Mouse (Mus musculus): Measurements from ENCODE around the gene Rab44. TPM values are rescaled to one million over a fixed set of nuclear protein-coding genes. Genes with fewer than 3 reads are reported as not detected.

The Rab44 gene
- polyA plus RNA-seq, 1 experiment, result 0.06 TPM

GRCm38 (mm10) chr17:29152547-29152946 is 38.6 kb downstream of the Rab44 start:
- TF ChIP-seq MYOG (IDR thresholded peaks at IDR 0.05; ENCODE audit: control insufficient read depth, extremely low read depth, insufficient read length), result no peak
- no peak for TF ChIP-seq MYOD1 (IDR thresholded peaks at IDR 0.05; ENCODE audit: control insufficient read depth, insufficient read length, low read depth)
- no peak for TF ChIP-seq FOSL1 (IDR thresholded peaks at IDR 0.05; ENCODE audit: insufficient read depth, low read length, poor library complexity, severe bottlenecking)
- TF ChIP-seq MAX (IDR thresholded peaks at IDR 0.05), result no peak
- Histone ChIP-seq H3K79me2 (ENCODE audit: control insufficient read depth, insufficient read depth) (no peaks in the 10 kb centered on the region), H3K4me3 (ENCODE audit: insufficient read depth, poor library complexity, severe bottlenecking) (no peak overlapping the region), H3K79me3 (ENCODE audit: low read depth) (no peaks in the 10 kb centered on the region), H3K36me3 (ENCODE audit: control insufficient read depth, insufficient read depth) (no peaks in the 10 kb centered on the region), H3ac (ENCODE audit: control insufficient read depth, insufficient read length, low read depth) (no peak overlapping the region), H3K27me3 (ENCODE audit: control insufficient read depth, insufficient read depth, insufficient read length) (no peaks in the 10 kb centered on the region)

- Histone ChIP-seq H3K79me3 (ENCODE audit: low read depth) (no peaks in the 10 kb centered on the region), H3ac (ENCODE audit: control insufficient read depth, insufficient read length, low read depth) (no peak overlapping the region), H3K79me2 (ENCODE audit: control insufficient read depth, insufficient read depth) (no peaks in the 10 kb centered on the region), H3K36me3 (ENCODE audit: control insufficient read depth, insufficient read depth) (no peaks in the 10 kb centered on the region), H3K27me3 (ENCODE audit: control insufficient read depth, insufficient read depth, insufficient read length) (no peaks in the 10 kb centered on the region), H3K4me3 (ENCODE audit: insufficient read depth, poor library complexity, severe bottlenecking) (no peak overlapping the region)
- no peak for TF ChIP-seq CTCF (IDR thresholded peaks at IDR 0.05; ENCODE audit: control insufficient read depth, insufficient read depth, insufficient read length)
- no peak for TF ChIP-seq USF1 (IDR thresholded peaks at IDR 0.05; ENCODE audit: low read depth)
- no peak for TF ChIP-seq MYOD1 (IDR thresholded peaks at IDR 0.05; ENCODE audit: control insufficient read depth, insufficient read length, low read depth)
These were observed 40.3 kb downstream of the Rab44 start for GRCm38 (mm10) chr17:29154247-29154646.

GRCm38 (mm10) chr17:29155355-29156135 is 41.6 kb downstream of the Rab44 start:
- no peak for TF ChIP-seq MYOD1 (IDR thresholded peaks at IDR 0.05; ENCODE audit: control insufficient read depth, insufficient read length, low read depth)
- no peak overlapping the region for H3K4me3 ChIP-seq (ENCODE audit: insufficient read depth, poor library complexity, severe bottlenecking)

GRCm38 (mm10) chr17:29156396-29156795 is 42.5 kb downstream of the Rab44 start:
- Histone ChIP-seq H3K79me2 (ENCODE audit: control insufficient read depth, insufficient read depth) (no peaks in the 10 kb centered on the region), H3K27me3 (ENCODE audit: control insufficient read depth, insufficient read depth, insufficient read length) (no peaks in the 10 kb centered on the region), H3K4me3 (ENCODE audit: insufficient read depth, poor library complexity, severe bottlenecking) (no peak overlapping the region), H3K79me3 (ENCODE audit: low read depth) (no peaks in the 10 kb centered on the region), H3ac (ENCODE audit: control insufficient read depth, insufficient read length, low read depth) (no peak overlapping the region), H3K36me3 (ENCODE audit: control insufficient read depth, insufficient read depth) (no peaks in the 10 kb centered on the region)
- TF ChIP-seq MAX (IDR thresholded peaks at IDR 0.05) (no peak), FOSL1 (IDR thresholded peaks at IDR 0.05; ENCODE audit: insufficient read depth, low read length, poor library complexity, severe bottlenecking) (no peak), USF1 (IDR thresholded peaks at IDR 0.05; ENCODE audit: low read depth) (no peak), MYOG (IDR thresholded peaks at IDR 0.05; ENCODE audit: control insufficient read depth, extremely low read depth, insufficient read length) (no peak)

More at GRCm38 (mm10) chr17:29155355-29156135, 41.6 kb downstream of the Rab44 start:
- Histone ChIP-seq H3K79me2 (ENCODE audit: control insufficient read depth, insufficient read depth) (no peaks in the 10 kb centered on the region), H3K79me3 (ENCODE audit: low read depth) (no peaks in the 10 kb centered on the region), H3K27me3 (ENCODE audit: control insufficient read depth, insufficient read depth, insufficient read length) (no peaks in the 10 kb centered on the region), H3ac (ENCODE audit: control insufficient read depth, insufficient read length, low read depth) (no peak overlapping the region), H3K36me3 (ENCODE audit: control insufficient read depth, insufficient read depth) (no peaks in the 10 kb centered on the region)

- Histone ChIP-seq H3K79me3 (ENCODE audit: low read depth) (no peaks in the 10 kb centered on the region), H3ac (ENCODE audit: control insufficient read depth, insufficient read length, low read depth) (no peak overlapping the region), H3K36me3 (ENCODE audit: control insufficient read depth, insufficient read depth) (no peaks in the 10 kb centered on the region), H3K79me2 (ENCODE audit: control insufficient read depth, insufficient read depth) (no peaks in the 10 kb centered on the region), H3K27me3 (ENCODE audit: control insufficient read depth, insufficient read depth, insufficient read length) (no peaks in the 10 kb centered on the region), H3K4me3 (ENCODE audit: insufficient read depth, poor library complexity, severe bottlenecking) (no peak overlapping the region)
- peak; percentile 90 for TF ChIP-seq USF1 (IDR thresholded peaks at IDR 0.05; ENCODE audit: low read depth)
- no peak for TF ChIP-seq CTCF (IDR thresholded peaks at IDR 0.05; ENCODE audit: control insufficient read depth, insufficient read depth, insufficient read length)
- no peak for TF ChIP-seq MYOD1 (IDR thresholded peaks at IDR 0.05; ENCODE audit: control insufficient read depth, insufficient read length, low read depth)
- peak; percentile 21 for TF ChIP-seq MAX (IDR thresholded peaks at IDR 0.05)
- TF ChIP-seq FOSL1 (IDR thresholded peaks at IDR 0.05; ENCODE audit: insufficient read depth, low read length, poor library complexity, severe bottlenecking), result no peak
These were observed 42.9 kb downstream of the Rab44 start for GRCm38 (mm10) chr17:29156866-29157265.

GRCm38 (mm10) chr17:29158899-29159298 is 45.0 kb downstream of the Rab44 start:
- H3K27me3 ChIP-seq (ENCODE audit: control insufficient read depth, insufficient read depth, insufficient read length), result no peaks in the 10 kb centered on the region
- H3K4me3 ChIP-seq (ENCODE audit: insufficient read depth, poor library complexity, severe bottlenecking), result no peak overlapping the region
- no peaks in the 10 kb centered on the region for H3K36me3 ChIP-seq (ENCODE audit: control insufficient read depth, insufficient read depth)
- H3ac ChIP-seq (ENCODE audit: control insufficient read depth, insufficient read length, low read depth), result no peak overlapping the region
- TF ChIP-seq FOSL1 (IDR thresholded peaks at IDR 0.05; ENCODE audit: insufficient read depth, low read length, poor library complexity, severe bottlenecking) (no peak), CEBPB (IDR thresholded peaks at IDR 0.05; ENCODE audit: low read depth) (no peak), CTCF (IDR thresholded peaks at IDR 0.05; ENCODE audit: control insufficient read depth, insufficient read depth, insufficient read length) (no peak), MYOG (IDR thresholded peaks at IDR 0.05; ENCODE audit: control insufficient read depth, extremely low read depth, insufficient read length) (no peak), MYOD1 (IDR thresholded peaks at IDR 0.05; ENCODE audit: control insufficient read depth, insufficient read length, low read depth) (no peak), MAX (IDR thresholded peaks at IDR 0.05) (no peak), USF1 (IDR thresholded peaks at IDR 0.05; ENCODE audit: low read depth) (no peak)
- no peaks in the 10 kb centered on the region for H3K79me2 ChIP-seq (ENCODE audit: control insufficient read depth, insufficient read depth)
- no peaks in the 10 kb centered on the region for H3K79me3 ChIP-seq (ENCODE audit: low read depth)

Data from C2C12 (cell line).